Mouse (Mus musculus) hindbrain, embryonic 14.5 days (tissue): ENCODE measurements around the gene Trim26. TPM values are rescaled to one million over a fixed set of nuclear protein-coding genes. Genes with fewer than 3 reads are reported as not detected.

ENCODE experiments used
- ATAC-seq: fragments of 200-750 bp; cut with Nextera tagmentation; 2 replicates; pipeline ENCODE4 v1.8.0; 2017; ENCODE audit warnings: moderate number of reproducible peaks, mild to moderate bottlenecking, moderate TSS enrichment, moderate library complexity; ENCODE audit not compliant: low FRiP score
- DNase-seq: peaks from one replicate; pipeline ENCODE4 v3.0.0-alpha.2; 2015; ENCODE audit warnings: low spot score
- H3K27ac ChIP-seq: fragments of 300-500 bp; sonication (generic); 2 replicates; pipeline ENCODE4 v1.5.1; 2014; ENCODE audit warnings: mild to moderate bottlenecking, moderate library complexity
- H3K27me3 ChIP-seq: fragments of 300-500 bp; sonication (generic); 2 replicates; pipeline ENCODE4 v1.6.1; 2014; ENCODE audit warnings: mild to moderate bottlenecking, low read length, mixed read lengths; ENCODE audit not compliant: control insufficient read depth, insufficient read depth
- H3K36me3 ChIP-seq: fragments of 300-500 bp; sonication (generic); replicated peaks from 2 replicates; pipeline ENCODE4 v1.6.1; 2014; ENCODE audit not compliant: control insufficient read depth, insufficient read depth
- H3K4me1 ChIP-seq: fragments of 300-500 bp; sonication (generic); replicated peaks from 2 replicates; pipeline ENCODE4 v1.6.1; 2014; ENCODE audit warnings: antibody characterized with exemption, low read length, mixed read lengths; ENCODE audit not compliant: control insufficient read depth, insufficient read depth
- H3K4me2 ChIP-seq: fragments of 300-500 bp; sonication (generic); replicated peaks from 2 replicates; pipeline ENCODE4 v1.6.1; 2014; ENCODE audit warnings: mild to moderate bottlenecking, moderate library complexity
- H3K4me3 ChIP-seq: fragments of 300-500 bp; sonication (generic); replicated peaks from 2 replicates; pipeline ENCODE4 v1.5.1; 2014; ENCODE audit warnings: mild to moderate bottlenecking, low read length
- H3K9ac ChIP-seq: fragments of 300-500 bp; sonication (generic); 2 replicates; pipeline ENCODE4 v1.6.1; 2014
- H3K9me3 ChIP-seq: fragments of 300-500 bp; sonication (generic); 2 replicates; pipeline ENCODE4 v1.6.1; 2016; ENCODE audit warnings: low read length; ENCODE audit not compliant: control insufficient read depth
- WGBS: fragments of 180-500 bp; shearing (Covaris S2); extraction: QIAGEN DNeasy Blood & Tissue Kit; methylation state at CpG from one replicate; pipeline ENCODE4 v1.1.7; 2014; 5-methylcytosine and 5-hydroxymethylcytosine counted together
- polyA plus RNA-seq: library from polyadenylated mRNA; unstranded; fragments of >200 nt; fragmentation: Nextera tagmentation; extraction: Ambion mirVana; gene quantifications from 2 replicates; pipeline ENCODE4 v1.2.1, GENCODE M21; 2014

Gene Trim26
- polyA plus RNA-seq, 1 experiment from 2014 or later: 39.8 TPM

GRCm38 (mm10) chr17:36908235-36908634 lies 71.3 kb downstream of the Trim26 start:
- WGBS: 52% methylated on average over 1 of the region's 1 CpGs
- Histone ChIP-seq H3K4me3 (no peak overlapping the region), H3K4me2 (no peak overlapping the region), H3K36me3 (no peaks in the 10 kb centered on the region), H3K27me3 (no peaks in the 10 kb centered on the region), H3K4me1 (no peaks in the 10 kb centered on the region), H3K9ac (no peak overlapping the region), H3K9me3 (no peaks in the 10 kb centered on the region), H3K27ac (no peak overlapping the region)
- no peak for ATAC-seq
- no peak for DNase-seq

Other genes starting within 250 kb of the Trim26 start
- not detected in 2 replicates for gene H2-M9, start 194.5 kb upstream of the Trim26 start, polyA plus RNA-seq
- gene H2-M1, start 164.9 kb upstream of the Trim26 start, polyA plus RNA-seq: not detected in 2 replicates
- gene H2-M10.5, start 64.2 kb upstream of the Trim26 start, polyA plus RNA-seq: not detected in 2 replicates
- not detected in 2 replicates for gene H2-M10.6, start 25.0 kb upstream of the Trim26 start, polyA plus RNA-seq
- 0.61 and 0.78 TPM in 2 replicates for gene Trim15, start 30.1 kb downstream of the Trim26 start, polyA plus RNA-seq
- 0.88 and 2.1 TPM in 2 replicates for gene Trim10, start 32.4 kb downstream of the Trim26 start, polyA plus RNA-seq
- gene Trim40, start 53.0 kb downstream of the Trim26 start, polyA plus RNA-seq: not detected in 2 replicates
- not detected in 2 replicates for gene Trim31, start 61.0 kb downstream of the Trim26 start, polyA plus RNA-seq
- 0.90 and 1.3 TPM in 2 replicates for gene Rnf39, start 105.8 kb downstream of the Trim26 start, polyA plus RNA-seq
- 170 and 191 TPM in 2 replicates for gene Ppp1r11, start 114.6 kb downstream of the Trim26 start, polyA plus RNA-seq
- gene Znrd1, start 121.4 kb downstream of the Trim26 start, polyA plus RNA-seq: 50.4 and 55.7 TPM in 2 replicates
- 3.4 and 5.1 TPM in 2 replicates for gene Znrd1as, start 121.5 kb downstream of the Trim26 start, polyA plus RNA-seq
- 0.47 TPM in 1 of 2 replicates, not detected in the other for gene 2410137M14Rik, start 144.1 kb downstream of the Trim26 start, polyA plus RNA-seq
- 0.64 and 1.0 TPM in 2 replicates for gene H2-M5, start 152.4 kb downstream of the Trim26 start, polyA plus RNA-seq
- 225 and 236 TPM in 2 replicates for gene Zfp57, start 164.0 kb downstream of the Trim26 start, polyA plus RNA-seq
- gene Mog, start 186.3 kb downstream of the Trim26 start, polyA plus RNA-seq: 2.2 and 3.1 TPM in 2 replicates
- gene Gabbr1, start 208.8 kb downstream of the Trim26 start, polyA plus RNA-seq: 114 and 117 TPM in 2 replicates